Mouse (Mus musculus): Measurements from ENCODE around the gene Asah2. TPM values are rescaled to one million over a fixed set of nuclear protein-coding genes. Genes with fewer than 3 reads are reported as not detected.

The Asah2 gene
- polyA plus RNA-seq, 1 experiment from 2014 or later, result 35.4 TPM

DNA sequence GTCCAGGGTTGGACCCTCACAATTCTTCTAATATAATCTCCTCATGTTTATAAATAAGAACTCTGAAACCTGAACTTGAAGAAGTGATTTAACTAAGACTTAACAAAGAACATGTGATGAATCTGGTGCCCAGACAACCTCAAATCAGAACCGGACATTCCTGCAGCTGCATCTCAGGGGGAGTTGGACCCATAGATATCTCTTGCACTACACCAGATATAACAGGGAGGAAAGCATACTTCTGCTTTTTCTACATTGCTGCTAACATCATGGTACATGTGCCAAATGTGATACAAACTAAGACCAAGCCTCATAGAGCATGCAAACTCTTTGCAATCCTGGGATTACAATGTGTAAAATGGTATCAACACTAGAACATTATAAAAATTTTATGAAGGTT, 51.8 kb downstream of the Asah2 start:
- DNase-seq (ENCODE audit: low read depth, low spot score) (no peak), ATAC-seq (no peak)
- no peaks in the 10 kb centered on the region for H3K27me3 ChIP-seq
- POLR2A ChIA-PET, result no interaction called here
- TF ChIP-seq CTCF (IDR thresholded peaks at IDR 0.05), result no peak
- CTCF ChIA-PET, result interaction anchor here (1.6 kb wide), 1 partner anchor 15 kb away, joined by 5 read pairs; no protein-coding TSS in a partner anchor
- in situ Hi-C loops (cut with MboI; ENCODE audit: low pct_unique_long_range_greater_than_20kb), result no loop called here

DNA sequence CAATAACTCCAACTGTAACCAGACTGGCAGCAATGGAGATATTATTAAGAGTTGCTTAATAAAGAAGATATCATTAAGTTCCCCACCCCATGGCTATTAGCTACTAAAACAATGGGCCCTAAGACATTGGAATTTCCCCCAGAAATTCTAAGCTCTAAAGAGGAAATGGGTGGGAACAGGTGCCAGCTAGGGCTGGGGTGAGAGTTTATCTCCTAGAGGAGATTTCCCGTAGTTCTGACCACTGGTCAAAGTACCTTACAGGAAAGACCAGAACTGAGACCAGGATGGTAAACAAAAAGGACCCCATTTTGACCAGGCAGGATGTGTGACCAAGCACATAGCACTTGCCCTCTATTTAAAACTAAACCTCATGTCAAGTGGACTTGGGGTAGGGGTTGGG, 52.3 kb downstream of the Asah2 start:
- ChIA-PET POLR2A (no interaction called here), CTCF (interaction anchor here (1.2 to 1.6 kb wide), 2 partner anchors 16 to 25 kb away, joined by 5 read pairs; no protein-coding TSS in a partner anchor)
- TF ChIP-seq CTCF (IDR thresholded peaks at IDR 0.05), result no peak
- no peak for ATAC-seq
- DNase-seq (ENCODE audit: low read depth, low spot score), result no peak
- no peaks in the 10 kb centered on the region for H3K27me3 ChIP-seq
- in situ Hi-C loops (cut with MboI; ENCODE audit: low pct_unique_long_range_greater_than_20kb), result no loop called here

DNA sequence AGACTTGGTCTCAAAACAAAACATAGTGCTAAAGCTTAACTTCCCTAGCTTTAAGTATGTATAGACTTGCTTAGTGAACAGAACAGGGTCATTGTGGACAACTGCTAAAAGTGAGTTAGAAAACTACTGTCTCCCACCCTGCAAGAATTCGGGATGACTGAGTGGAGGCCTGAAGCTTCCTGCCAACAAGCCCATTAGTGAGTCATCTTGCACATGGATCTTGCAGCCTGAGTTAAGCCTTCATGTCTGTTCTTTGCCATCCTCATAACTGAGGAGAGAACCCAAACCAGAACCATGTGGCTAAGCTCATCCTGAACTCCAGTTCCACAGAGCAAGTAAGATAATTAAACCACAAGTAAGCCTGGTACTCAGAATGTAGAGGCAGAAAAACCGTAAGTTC, 56.8 kb downstream of the Asah2 start:
- in situ Hi-C loops (cut with MboI; ENCODE audit: low pct_unique_long_range_greater_than_20kb), result no loop called here
- no peaks in the 10 kb centered on the region for H3K27me3 ChIP-seq
- no peak for DNase-seq (ENCODE audit: low read depth, low spot score)
- CTCF ChIA-PET, result interaction anchor here (1.3 to 2.3 kb wide), 3 partner anchors 10 to 22 kb away, joined by 3 to 9 read pairs (median 4); no protein-coding TSS in a partner anchor
- TF ChIP-seq CTCF (IDR thresholded peaks at IDR 0.05), result no peak
- no peak for ATAC-seq
- POLR2A ChIA-PET, result no interaction called here

DNA sequence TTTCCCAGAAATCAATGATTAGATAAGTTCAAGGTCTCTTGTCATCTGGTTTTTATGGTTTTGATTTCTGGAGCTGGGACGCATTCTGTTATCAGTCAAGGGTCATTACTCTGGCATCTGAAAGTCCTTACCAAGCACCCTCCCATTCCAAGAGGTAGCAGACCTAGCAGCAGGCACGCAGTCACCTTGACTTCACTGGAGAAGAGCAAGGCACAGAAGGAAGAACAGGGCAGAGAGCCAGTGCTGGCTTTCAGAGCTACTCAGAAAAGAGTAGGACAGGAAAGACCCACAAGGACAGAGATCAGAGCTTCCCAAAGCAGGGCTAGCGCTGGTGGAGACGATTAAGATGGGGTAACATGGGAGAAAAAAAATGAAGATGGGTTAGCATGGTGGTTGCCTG, 75.1 kb downstream of the Asah2 start:
- TF ChIP-seq CTCF (IDR thresholded peaks at IDR 0.05), result no peak
- H3K27me3 ChIP-seq, result no peaks in the 10 kb centered on the region
- ChIA-PET CTCF (interaction anchor here (1.1 kb wide), 1 partner anchor 30 kb away, joined by 3 read pairs; no protein-coding TSS in a partner anchor), POLR2A (no interaction called here)
- ATAC-seq (no peak), DNase-seq (ENCODE audit: low read depth, low spot score) (no peak)
- in situ Hi-C loops (cut with MboI; ENCODE audit: low pct_unique_long_range_greater_than_20kb), result no loop called here

DNA sequence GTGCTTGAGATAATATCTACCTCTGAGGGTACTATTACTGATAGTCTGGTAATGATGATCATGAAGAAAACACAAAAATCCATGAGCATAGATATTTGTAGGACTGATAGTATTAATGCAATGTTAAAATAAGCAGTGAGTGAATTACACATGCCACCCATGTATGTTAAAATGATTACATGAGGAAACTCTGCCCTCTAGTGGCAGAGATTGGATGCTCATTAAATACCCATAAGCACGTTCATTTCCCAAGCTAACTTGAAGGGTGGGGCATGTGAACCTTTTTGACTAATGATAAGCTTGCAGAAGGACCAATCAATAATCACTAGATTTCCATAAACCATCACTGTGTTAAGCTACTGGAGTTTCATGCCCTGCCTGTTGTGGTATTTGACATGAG, 77.6 kb downstream of the Asah2 start:
- in situ Hi-C loops (cut with MboI; ENCODE audit: low pct_unique_long_range_greater_than_20kb), result no loop called here
- ChIA-PET CTCF (interaction anchor here (0.7 to 3.2 kb wide), 17 partner anchors 10 to 106 kb away, joined by 3 to 32 read pairs (median 5); no protein-coding TSS in a partner anchor), POLR2A (interaction anchor here (0.6 kb wide), 1 partner anchor 9 kb away, joined by 4 read pairs; no protein-coding TSS in a partner anchor)
- no peaks in the 10 kb centered on the region for H3K27me3 ChIP-seq
- TF ChIP-seq CTCF (IDR thresholded peaks at IDR 0.05), result peak; percentile 71
- peak; percentile 51 for ATAC-seq
- DNase-seq (ENCODE audit: low read depth, low spot score), result peak; percentile 10

DNA sequence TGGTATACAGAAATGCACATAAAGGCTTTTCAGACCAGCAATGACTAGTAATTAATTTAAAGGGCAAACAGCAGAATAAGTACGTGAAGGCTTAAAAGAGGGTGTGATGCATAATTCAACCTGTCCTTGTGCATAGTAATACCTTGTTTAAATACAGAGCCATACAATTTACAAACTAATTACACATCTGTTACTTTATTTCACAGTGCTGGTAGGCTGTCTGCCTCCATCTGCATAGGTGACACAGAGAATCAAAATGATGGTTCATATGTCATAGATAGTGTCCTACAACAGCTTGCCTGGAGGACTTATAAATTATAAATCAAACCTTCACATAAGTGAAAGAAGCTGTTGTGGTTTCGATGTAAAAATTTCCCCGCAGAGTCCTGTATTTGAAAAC, 82.6 kb downstream of the Asah2 start:
- DNase-seq (ENCODE audit: low read depth, low spot score) (no peak), ATAC-seq (no peak)
- CTCF ChIA-PET, result no interaction called here
- no peak for TF ChIP-seq CTCF (IDR thresholded peaks at IDR 0.05)
- POLR2A ChIA-PET, result no interaction called here
- H3K27me3 ChIP-seq, result no peaks in the 10 kb centered on the region
- in situ Hi-C loops (cut with MboI; ENCODE audit: low pct_unique_long_range_greater_than_20kb), result no loop called here

DNA sequence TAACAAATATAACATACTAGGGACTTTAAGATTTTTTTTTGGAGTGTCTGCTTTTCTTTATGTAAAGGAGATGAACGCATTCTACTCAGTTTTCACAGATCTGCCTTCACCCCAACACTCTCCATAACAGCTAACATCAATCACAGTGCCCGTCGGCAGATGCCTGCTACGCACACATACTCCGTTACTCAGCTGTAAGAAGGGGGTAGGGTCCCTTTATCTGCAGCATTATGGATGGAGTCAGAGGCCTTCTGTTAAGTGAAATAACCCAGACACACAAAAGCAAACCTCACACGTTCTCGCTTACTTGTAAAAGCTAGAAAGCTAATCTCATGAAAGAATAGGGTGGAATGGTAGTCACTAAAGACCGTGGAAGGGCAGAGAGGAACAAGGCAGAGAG, 88.3 kb downstream of the Asah2 start:
- ChIA-PET POLR2A (no interaction called here), CTCF (no interaction called here)
- H3K27me3 ChIP-seq, result no peaks in the 10 kb centered on the region
- DNase-seq (ENCODE audit: low read depth, low spot score) (no peak), ATAC-seq (no peak)
- in situ Hi-C loops (cut with MboI; ENCODE audit: low pct_unique_long_range_greater_than_20kb), result no loop called here
- no peak for TF ChIP-seq CTCF (IDR thresholded peaks at IDR 0.05)

DNA sequence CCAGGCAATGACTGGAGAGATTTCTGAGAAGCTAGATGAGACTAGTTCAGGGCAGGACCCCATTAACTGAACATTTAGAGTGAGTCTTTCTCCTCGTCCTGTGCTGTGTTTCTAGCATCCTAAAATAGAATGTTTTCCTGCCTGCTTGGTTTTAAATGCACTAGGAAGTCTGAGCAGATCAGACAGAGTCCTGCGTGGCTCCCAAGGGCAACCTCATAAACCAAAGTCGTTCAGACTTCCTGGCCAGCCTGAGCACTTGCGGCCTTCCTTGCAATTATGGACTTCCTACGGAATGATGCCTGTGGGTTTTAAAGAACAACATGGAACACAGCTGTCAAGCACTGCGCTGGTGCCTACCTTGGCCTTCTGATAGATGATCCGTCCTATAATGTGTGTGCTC, 89.4 kb downstream of the Asah2 start:
- ChIA-PET POLR2A (no interaction called here), CTCF (no interaction called here)
- no peak for ATAC-seq
- DNase-seq (ENCODE audit: low read depth, low spot score), result no peak
- in situ Hi-C loops (cut with MboI; ENCODE audit: low pct_unique_long_range_greater_than_20kb), result no loop called here
- no peak for TF ChIP-seq CTCF (IDR thresholded peaks at IDR 0.05)
- no peaks in the 10 kb centered on the region for H3K27me3 ChIP-seq

DNA sequence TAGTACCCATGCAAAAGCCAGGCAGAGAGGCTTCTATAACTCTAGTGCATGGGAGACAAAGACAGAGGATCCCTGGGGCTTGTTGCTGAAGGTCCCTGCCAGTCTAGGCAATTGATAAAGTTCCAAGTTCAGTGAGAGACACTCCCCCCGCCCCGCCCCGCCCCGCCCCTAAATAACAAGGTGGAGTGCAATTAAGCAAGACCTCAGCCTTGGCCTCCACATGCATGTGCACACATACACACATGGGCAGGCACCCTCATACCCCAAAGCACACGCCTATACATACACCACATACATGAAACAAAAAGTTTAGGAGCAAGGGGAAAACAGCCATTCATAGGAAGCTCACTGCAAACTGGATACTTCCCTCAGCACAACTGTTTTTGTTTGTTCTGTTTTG, 90.0 kb downstream of the Asah2 start:
- TF ChIP-seq CTCF (IDR thresholded peaks at IDR 0.05), result no peak
- POLR2A ChIA-PET, result no interaction called here

DNA sequence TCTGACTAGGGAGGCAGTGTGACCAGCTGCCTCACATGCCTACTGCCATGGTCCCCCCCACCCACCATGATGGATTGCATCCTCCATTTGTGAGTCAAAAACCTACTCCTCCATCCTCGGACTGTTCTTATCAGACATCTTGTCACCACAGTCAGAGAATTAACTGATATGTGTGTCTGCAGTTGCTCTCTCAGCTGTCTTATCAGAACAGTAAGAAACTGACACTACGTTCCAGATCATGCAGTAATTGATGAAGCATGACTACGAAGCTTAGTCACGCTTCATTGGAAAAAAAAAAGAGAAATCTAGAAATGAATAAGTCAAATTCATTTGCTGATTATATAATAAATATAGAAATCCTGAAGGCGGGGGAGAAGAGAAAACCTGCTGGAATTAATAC, 105.4 kb downstream of the Asah2 start:
- in situ Hi-C loops (cut with MboI; ENCODE audit: low pct_unique_long_range_greater_than_20kb), result no loop called here
- H3K27me3 ChIP-seq, result no peaks in the 10 kb centered on the region
- TF ChIP-seq CTCF (IDR thresholded peaks at IDR 0.05), result no peak
- POLR2A ChIA-PET, result no interaction called here
- CTCF ChIA-PET, result interaction anchor here (1.3 kb wide), 1 partner anchor 30 kb away, joined by 3 read pairs; no protein-coding TSS in a partner anchor
- ATAC-seq (no peak), DNase-seq (ENCODE audit: low read depth, low spot score) (no peak)

More for the DNA sequence above, 90.0 kb downstream of the Asah2 start:
- no peak for ATAC-seq
- no peak for DNase-seq (ENCODE audit: low read depth, low spot score)
- in situ Hi-C loops (cut with MboI; ENCODE audit: low pct_unique_long_range_greater_than_20kb), result no loop called here
- H3K27me3 ChIP-seq, result no peaks in the 10 kb centered on the region
- CTCF ChIA-PET, result no interaction called here

DNA sequence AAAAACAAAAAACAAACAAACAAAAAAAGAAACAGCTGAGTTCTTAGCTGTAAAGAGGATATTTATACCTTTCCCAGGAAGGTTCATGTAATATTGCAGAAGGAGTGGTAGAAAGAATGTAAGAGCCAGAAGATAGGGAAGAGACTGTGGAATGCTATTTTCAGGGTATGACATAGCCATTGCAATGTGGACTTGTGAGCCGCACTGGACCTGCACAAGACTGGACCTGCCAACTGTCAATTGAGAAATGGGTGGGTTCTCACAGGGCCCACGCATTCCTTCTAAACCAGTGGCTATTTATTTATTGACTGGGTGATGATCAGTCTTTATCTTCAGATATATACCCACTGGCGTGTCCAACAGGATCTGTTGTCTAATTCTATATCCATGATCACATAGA, 111.1 kb downstream of the Asah2 start:
- no peak for TF ChIP-seq CTCF (IDR thresholded peaks at IDR 0.05)
- H3K27me3 ChIP-seq, result no peaks in the 10 kb centered on the region
- DNase-seq (ENCODE audit: low read depth, low spot score) (no peak), ATAC-seq (no peak)
- ChIA-PET POLR2A (no interaction called here), CTCF (no interaction called here)
- in situ Hi-C loops (cut with MboI; ENCODE audit: low pct_unique_long_range_greater_than_20kb), result no loop called here

DNA sequence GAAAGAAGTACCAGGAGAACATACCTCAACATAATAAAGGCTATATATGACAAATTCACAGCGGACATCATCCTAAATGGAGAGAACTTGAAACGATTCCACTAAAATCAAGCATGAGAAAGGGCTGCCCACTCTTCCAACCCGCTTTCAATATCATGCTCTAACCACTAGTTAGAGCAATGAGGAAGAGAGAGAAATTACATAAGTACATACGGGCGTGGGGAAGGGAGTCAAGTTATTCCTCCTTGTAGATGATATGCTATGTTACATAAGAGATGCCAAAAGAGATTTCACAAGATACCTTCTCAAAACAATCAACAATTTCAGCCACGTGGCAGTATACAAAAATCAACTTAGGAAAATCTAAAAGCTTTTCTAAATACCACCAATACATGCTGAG, 117.0 kb downstream of the Asah2 start:
- in situ Hi-C loops (cut with MboI; ENCODE audit: low pct_unique_long_range_greater_than_20kb), result no loop called here
- POLR2A ChIA-PET, result no interaction called here
- TF ChIP-seq CTCF (IDR thresholded peaks at IDR 0.05), result no peak
- CTCF ChIA-PET, result no interaction called here
- ATAC-seq (no peak), DNase-seq (ENCODE audit: low read depth, low spot score) (no peak)
- no peaks in the 10 kb centered on the region for H3K27me3 ChIP-seq
